Mouse (Mus musculus) CD4-positive, CD25-positive, alpha-beta regulatory T cell, adult 4 months (primary cell): ENCODE measurements around the gene Ewsr1. TPM values are rescaled to one million over a fixed set of nuclear protein-coding genes. Genes with fewer than 3 reads are reported as not detected.

Experiments used
- ATAC-seq: one replicate; pipeline ENCODE4 v1.8.0; 2017
- polyA plus RNA-seq, 2 experiments: library from polyadenylated mRNA; unstranded; fragments of 100-300 nt; shearing (Covaris generic); gene quantifications; one replicate each; pipeline ENCODE4 v1.2.1; 2017

Gene Ewsr1
- 100 to 1,000 TPM; 160 to 163 TPM for polyA plus RNA-seq

DNA sequence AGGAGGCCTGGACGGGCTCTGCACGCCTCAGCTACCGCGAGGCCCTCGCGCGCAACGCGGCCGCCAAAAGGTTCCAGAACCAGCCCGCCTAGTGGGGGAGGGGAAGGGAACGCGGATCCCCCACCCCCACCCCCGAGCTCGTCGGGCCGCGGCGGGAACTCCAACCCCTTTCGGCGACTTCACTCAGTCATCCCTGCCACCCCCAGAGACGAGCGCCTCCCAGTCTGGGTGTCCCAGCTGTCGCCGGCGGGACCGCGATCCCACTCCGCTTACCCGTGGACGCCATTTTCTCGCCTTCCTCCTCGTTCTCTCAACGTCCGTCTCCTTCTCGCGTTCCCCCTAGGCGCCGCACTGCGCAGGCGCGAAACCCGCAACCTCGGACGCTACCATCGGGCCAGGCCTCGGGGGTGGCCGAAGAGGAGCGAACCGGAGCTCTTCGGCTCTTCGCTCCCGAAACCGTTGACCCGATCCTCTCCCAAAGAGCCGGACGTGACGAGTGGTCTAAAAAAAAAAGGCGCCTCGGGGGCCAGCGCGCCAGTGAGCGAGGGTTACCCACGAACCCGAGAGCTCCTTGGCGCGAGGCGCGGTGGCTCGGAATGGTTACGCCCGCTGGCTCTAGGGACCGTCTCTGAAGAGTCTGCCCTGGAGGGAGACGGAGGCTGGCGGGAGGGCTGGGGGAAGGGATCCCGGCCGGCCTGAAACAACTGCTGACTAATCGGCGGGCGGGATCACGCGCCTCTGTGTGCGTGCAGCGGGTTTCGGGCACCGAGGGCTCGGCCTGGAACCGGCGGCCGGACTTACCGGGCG, at the start of gene Ewsr1, which contains the start of gene Rhbdd3:
Ewsr1 (minus strand) TSS at position 531 of the 807 bp plus-strand sequence.
Rhbdd3 (plus strand) TSS at position 191 of the 807 bp plus-strand sequence.
- ATAC-seq: peak; percentile 84

DNA sequence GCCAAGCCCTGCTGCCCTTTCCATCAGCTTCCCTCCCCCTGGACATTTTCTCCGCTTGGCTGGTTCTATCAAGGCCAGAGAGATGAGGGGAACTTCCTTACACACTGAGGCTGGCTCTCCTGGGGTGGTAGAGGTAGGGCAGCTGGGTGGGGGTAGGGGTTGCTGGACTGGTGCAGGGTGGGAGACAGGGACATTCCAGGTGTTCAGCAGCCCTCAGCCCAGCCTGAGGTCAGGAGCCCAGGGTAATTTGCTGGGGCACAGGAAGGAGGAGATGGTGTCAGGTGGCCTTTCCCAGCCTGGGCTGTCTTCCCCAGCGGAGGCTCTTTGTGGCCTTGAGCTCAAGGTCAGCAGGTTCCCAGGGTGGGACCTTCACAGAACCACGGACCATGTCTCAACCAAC, 46.5 kb upstream of the Ewsr1 start:
- ATAC-seq: no peak

DNA sequence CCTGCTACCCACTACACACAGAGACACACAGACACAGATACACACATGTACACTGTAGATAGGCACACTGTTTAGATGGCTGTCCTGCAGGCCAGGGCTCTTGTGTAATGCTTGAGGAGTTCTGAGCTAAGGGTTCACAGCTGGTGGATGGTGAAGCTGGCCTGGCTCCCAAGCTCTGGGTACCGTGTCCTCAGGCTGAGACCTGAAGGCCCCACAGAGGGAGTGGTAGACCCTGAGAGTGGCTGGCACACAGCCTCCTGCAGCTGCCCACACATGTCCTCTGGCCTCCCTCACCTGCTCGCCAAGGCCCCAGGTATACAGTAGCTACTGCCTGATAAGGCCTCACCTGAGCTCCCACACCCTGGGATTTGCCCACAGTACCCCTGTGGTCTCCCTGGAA, 42.9 kb upstream of the Ewsr1 start:
- ATAC-seq: no peak

DNA sequence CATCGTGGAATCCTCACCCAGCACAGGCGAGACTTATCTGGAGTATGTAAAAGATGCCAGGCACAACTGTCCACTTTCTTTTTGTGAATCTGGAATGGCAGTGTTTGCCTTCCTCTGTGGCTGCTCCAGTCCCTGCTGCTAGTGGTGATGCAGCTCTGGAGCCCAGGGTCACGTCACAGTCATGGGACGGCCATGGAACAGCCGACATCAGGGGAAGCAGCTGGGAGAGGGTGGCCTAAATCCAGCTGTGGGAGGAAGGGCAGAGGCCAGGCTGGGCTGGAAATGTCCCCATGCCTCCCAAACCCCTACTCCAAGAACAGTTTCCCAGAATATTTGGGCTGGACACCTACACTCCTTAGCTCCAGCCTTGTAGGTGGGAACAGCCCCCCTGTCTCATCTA, 42.2 kb upstream of the Ewsr1 start:
- no peak for ATAC-seq

DNA sequence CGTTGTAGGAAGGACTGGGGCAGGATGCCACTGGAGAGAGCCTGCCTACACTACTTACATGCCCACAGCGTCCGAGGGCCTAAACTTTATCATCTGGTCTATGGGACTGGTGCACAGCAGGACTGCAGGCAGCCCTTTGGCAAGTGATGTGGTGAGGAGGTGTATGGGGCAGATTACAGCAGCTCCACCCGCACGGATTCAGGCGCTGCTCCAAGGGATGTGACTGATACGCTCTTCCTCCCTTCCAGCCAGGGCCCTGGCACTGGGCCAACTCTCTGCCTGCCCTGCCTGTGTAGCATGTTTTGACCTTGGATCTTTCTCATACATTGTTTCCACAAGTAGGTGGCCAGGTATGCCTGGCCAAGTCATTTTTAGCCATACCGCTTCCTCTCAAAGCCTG, 41.6 kb upstream of the Ewsr1 start:
- ATAC-seq: no peak

DNA sequence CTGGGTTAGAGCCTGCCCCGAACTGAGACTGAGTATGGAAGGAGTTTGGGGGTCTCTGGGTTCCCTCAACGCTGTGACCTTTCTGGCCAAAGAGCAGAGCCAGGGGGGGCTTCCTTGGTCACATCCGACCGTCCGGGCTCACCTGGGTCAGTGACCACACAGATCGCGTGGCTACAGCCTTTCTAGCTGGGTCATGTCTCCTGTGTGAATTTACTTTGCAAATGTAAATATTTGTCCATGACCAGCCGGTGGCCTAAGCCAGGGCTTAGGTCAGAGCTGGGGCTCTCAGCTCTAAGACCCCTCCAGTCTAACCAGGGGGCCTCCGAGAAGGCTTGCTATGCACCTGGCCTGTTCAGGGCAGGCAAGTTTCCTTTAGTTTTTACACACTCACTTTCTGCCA, 40.3 kb upstream of the Ewsr1 start:
- ATAC-seq: no peak

DNA sequence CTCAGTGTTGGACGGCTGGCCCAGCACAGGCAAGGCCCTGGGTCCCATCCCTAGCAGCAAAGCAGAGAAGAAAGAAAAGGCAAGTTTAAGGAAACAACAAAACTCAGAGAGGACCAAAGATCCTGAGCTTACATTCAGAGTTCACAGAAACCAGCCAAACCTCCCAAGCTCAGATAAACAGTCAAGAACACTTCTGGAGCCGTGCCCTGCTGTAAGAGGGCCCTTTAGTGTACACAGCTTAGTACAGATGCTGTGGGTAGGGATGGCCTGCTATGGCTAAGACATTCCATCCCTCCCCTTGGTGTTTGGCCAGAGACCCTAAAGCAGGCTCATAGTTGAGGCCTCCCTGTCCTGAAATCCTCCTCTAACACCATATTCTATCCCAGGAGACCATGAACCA, 39.6 kb upstream of the Ewsr1 start:
- ATAC-seq: no peak

DNA sequence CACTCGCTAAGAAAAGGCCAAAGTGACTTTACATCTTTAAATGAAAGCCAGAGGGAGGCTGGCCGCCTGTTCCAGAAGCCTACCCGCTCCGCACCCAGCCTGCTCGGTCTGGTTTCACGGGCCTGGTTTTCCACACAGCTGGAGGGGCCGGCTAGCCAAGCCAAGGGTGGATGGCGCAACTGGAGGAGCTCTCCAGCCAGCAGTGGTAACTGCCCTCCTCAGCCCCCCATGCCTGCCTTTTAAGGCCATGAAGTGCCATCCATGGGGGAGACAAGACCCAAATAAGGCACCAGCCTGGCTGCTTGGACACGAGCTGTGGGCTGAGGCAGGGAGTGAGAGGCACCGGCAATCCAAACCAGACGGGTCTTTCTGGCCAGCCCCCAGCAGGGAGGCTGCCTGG, 36.8 kb upstream of the Ewsr1 start:
- ATAC-seq: no peak

DNA sequence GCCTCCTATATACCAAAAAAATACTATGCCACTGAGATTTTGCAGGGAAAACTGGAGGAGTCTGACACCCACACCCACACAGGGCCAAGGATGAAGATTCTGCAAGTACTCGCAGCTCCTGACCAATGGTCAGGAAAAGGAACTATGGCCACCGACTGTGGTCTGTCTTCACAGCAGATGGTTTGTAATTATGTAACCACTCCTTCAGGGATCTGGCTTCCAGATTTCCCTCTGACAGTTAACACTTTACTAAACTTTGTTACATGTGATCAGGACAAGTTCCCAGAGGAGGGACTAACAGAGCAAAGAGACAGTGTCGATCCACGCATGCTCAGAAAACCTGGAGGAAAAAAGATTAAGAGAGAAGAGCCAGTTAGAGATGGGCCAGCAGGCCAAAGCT, 33.7 kb upstream of the Ewsr1 start:
- ATAC-seq: no peak

DNA sequence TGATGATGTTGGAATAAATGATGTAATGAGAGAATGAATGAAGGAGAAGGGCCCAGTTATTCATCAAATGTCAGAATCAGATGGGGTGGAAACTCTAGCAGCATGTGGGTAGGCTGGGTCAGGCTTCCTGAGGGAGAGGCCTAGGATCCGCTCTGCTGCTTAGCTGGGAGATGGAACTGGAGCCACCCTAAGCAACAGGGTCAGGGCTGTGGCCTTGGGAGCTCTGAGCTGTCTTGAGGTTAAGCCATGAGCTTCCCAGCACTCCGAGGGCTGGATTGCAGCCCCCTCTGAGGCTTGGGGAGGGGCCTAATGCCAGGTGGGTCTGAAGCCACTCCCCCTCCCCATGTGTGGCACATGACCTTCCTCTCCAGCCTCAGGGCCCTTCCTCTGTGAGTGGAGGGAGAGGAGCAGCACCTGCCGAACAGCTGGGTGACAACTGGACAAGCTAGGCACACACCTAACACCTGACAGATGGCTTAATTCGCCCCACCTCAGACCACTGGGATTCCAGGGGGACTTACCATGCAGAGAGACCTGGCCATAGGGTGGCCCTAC, 31.1 kb upstream of the Ewsr1 start:
- ATAC-seq: no peak

DNA sequence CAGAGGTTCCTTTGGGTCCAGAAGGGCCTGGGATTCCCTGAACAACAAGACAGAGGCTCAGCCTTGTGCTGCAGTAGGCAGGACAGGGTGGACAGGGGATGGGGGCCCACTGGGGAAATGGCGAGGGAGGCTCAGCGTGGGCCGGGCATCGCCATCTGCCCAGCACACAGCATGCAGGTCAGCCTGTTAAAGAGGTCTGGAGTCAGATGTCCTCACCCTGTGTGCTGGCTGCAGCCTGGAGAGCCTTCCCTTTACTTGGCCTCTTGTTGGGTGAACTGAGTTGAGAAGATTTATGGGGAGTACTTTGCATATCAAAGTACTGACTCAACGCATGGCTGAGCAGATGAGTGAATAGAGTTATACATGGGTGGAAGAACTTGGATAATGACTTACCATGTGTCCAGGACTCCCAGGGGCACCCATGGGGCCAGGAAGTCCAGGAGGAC, 30.0 kb upstream of the Ewsr1 start:
- no peak for ATAC-seq

DNA sequence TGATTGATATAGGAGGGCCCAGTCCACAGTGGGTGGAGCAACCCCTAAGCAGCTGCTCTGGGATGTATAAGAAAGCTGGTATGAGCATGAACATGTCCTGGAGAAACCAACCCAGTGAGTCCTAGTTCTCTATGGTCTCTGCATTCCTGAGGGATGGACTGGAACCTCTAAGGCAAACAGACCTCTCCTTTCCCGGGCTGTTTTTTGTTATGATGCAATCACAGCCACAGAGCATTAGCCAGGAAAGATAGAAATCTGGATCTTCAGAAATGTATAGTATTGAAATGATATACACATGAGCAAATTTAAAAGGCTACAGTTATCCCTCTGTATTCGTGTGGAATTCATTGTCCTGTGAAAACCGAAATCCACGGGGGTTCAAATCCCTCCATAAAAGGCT, 26.6 kb upstream of the Ewsr1 start:
- no peak for ATAC-seq

DNA sequence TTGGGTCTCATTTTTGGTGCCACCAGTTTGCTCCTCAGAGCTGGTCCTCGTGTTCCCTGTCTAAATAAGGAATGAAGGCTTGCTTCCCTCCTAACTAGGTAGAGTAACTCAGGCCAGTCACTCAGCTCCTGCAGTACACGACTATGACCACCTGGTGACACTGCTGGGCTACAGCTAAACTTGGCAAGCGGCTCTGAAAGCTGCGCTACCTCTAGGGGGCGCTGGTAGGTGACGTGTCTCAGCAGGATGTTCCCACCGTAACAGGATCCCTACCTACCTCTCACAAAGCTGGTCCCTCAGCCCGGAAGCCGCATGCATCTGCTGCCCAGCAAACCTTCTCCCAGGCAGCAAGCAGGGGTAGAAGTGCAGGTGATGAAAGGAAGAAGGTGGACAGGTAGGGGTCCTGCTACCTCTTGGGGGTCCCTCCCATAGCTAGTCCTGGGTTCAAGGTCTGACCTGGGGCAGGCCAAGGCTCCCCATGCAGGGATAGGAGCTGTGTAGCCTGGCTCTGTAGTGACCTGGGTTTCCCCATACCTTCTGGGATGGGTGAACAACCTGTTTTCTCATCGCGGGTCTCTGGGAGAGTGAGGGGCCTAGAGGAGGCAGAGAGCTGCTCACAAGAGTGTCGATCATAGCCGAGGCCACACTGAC, 16.0 kb upstream of the Ewsr1 start:
- ATAC-seq: peak; percentile 99

DNA sequence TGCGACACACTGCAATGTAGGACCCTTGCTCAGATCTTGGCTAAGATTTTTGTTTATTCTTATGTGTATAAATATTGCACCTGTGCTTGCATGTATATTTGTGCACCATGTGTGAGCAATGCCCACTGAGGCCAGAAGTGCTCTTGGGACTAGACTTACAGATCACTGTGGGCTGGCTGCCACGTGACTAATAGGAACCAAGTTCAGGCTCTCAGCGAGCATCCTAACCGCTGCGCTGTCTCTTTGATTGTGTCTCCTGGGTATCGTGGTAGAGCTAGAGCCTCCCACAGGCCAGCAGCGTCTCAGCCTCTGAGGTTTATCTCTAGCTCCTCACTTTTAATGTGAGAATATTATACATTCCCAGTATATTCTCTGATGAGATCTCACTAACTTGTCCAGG, 14.6 kb upstream of the Ewsr1 start:
- ATAC-seq: no peak

DNA sequence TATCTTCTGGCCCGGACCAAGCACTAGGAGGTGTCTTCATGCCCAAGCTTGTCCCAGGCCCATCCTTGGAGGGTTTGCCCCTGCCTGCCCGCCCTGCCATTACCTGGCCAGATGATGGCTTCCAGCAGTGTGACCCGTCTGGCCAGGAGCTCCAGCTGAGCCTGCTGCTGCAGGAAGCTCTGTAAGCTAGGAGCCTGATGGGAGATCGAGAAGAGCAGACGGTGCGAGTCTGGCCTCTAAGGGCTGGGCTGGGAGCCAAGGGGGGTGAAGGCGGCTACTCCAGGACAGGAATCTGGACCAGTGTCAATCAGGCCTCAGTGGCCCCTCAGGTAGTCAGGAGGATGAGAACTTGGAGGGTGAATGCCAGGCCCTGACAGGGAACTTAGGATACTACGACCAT, 10.4 kb upstream of the Ewsr1 start:
- no peak for ATAC-seq

DNA sequence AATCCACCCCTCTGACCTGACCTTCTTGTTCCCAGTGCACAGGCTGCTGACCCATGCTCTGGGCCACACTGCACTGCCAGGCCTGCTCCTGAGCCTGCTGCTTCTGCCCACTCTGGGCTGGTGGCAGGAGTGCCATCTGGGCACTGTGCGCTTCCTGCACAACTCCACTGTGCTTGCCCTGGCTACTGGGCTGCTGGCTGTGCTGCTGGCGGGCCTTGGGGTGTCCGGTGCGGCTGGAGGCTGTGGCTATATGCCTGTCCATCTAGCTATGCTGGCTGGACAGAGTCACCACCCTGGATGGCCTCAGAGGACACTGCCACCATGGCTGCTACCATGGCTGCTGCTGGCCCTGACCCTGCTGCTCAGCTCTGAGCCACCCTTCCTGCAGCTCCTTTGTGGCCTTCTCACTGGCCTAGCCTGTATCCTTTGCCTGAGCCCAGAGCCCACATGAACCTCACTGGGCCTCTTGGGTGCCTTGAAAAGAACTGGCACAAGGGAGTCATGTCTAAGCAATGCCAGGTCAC, 5.0 kb upstream of the Ewsr1 start:
- ATAC-seq: no peak

DNA sequence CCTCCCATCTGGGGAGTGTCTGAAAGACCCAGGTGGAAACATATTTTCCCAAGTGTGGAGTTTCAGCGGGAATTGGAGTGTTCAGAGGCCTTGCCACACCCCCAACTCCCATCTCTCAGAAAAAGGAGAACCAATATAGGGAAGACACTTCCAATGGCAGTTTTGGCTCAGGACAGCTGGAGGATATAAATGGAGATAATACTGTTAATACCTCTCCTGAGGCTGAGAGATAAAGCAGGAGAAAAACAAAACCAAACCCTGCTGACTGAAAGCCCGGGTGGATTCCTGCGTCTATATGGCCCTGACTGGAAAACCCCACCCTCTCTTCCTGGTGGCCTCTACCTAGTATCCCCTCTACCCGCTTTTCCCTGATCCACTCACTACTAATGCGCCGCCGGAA, 3.3 kb upstream of the Ewsr1 start:
- ATAC-seq: no peak

DNA sequence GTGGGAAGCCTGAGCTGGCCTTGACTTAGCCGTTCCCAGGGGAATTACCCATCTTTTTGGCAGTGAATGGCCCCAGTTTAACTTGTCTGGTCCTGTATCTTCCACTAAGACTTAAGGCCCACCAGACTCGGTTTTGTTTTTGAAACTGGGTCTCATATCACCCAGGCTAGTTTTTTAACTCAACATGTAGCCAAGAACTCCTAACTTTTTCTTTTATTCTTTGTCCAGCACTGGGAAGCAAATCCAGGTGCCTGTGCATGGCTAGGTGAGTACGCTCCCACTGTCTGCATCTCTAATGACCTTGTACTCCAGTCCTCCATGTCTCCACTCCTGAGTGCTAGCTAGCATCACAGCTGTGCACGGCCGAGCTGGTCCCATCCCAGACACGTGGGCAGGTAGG, 2.6 kb upstream of the Ewsr1 start:
- no peak for ATAC-seq

DNA sequence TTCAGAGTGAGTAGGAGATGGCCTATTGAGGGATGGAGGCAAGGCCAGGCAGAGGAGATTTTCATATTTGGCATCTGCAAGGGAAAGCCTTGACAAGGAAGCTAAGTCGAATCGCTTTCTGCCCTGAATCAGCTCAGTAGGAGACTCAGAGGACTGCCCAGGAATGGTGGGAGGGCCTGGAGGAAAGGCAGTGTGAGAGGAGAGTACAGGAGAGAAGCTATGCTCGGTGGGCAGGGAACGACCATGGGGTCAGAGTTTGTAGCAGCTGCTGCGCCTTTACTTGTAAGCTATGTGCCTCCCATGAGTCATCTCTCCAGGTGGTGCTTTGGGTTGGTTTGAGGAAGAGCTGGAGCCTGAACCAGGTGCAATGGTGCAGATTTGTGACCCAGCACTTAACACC, 1.7 kb upstream of the Ewsr1 start:
- no peak for ATAC-seq

DNA sequence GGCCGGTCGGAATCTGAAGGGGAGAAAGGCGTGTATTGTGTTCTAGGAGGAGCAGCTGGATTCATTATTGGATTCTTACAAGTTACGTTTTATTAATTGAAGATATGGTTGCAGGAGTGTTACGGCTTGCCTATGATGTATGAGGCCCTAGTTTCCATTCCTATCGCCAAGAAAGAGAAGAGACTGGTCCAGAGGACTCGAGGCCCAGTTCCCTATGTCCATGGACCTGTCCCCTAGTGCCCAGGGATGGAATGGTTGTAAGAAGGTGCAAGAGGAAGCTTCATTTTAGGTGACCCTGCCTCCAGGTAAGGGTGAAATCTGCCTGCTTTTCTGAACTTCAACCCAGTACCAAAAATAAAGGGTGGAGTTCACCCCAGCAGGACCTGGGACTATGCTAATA, 1.2 kb upstream of the Ewsr1 start:
- ATAC-seq: no peak

DNA sequence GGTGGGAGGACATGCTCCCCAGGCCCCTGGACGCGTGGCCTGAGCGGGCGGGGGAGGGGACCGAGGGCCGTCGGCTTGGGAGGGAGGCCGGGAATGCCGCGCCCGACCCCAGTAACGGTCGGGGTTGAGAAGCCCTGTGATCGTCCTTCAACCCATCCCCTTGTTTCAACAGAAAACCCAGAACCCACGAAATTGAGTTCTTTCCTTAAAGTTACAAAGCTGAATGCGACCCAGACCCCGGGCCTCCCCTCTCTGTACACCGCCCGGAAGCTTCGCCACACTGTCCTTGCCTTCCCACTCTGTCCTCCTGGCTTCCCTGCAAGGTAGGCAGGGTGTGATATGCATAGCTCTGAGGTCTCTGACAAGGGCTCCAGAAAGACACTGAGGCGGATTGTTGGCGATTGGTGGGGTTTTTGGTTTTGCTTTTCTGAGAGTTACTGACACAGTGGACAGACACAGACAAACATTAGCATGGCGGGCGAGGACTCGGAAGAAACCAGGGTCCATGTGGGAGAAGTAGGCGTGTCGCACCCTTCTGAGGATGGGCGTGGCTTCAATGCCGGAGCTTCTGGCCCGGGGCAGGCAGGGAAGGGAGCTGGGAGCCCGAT, 614 bp upstream of the Ewsr1 start:
- ATAC-seq: peak; percentile 37

DNA sequence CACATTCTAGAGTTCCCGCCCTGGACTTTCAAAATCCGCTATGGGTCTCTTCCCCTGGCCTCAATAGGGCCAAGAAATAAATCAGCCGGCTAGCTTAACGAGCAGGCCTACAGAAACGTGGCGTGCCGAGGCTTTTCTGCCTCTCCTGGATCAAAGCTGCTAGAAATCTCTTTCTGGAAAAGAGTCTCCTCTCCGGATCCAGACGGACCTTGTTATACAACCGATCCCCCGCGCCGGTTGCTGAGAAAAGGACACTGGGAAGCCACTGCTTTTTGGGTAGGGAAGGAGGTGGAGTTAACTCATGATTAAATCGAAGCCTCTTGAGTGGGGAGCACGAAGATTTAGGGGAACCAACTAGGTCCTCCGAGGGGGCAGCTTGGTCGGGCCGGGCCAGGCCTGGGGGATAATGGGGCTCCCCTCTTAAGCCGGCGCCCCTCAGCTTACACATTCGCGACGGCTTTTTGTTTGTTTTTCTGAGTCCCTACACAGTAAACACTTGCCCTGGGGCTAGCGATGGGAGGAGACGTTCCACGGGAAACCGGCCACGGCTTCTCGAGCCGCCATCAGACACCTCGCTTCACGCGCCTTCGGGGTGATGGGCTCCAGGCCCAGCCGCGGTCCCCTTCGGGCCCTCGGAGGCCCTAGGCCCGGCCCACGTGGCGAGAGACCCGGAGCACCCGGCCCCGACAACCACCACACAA, 881 bp downstream of the Ewsr1 start:
- ATAC-seq: no peak
